Mouse (Mus musculus) large intestine, adult 2 months (tissue): ENCODE results near the gene 4930407I10Rik. TPM values are rescaled to one million over a fixed set of nuclear protein-coding genes. Genes with fewer than 3 reads are reported as not detected.

Experiments
- DNase-seq: peaks from one replicate; pipeline ENCODE4 v3.0.0-alpha.2; 2012; ENCODE audit warnings: low read depth, low spot score
- WGBS: fragments of 180-500 bp; shearing (Covaris S2); methylation state at CpG from one replicate; pipeline ENCODE4 v1.1.7; 2018; 5-methylcytosine and 5-hydroxymethylcytosine counted together
- polyA plus RNA-seq: library from polyadenylated mRNA; depleted of rRNA; stranded (reverse); fragments of >200 nt; gene quantifications from 2 replicates; pipeline ENCODE4 v1.2.3, GENCODE M21; 2012; rRNA removed

Gene 4930407I10Rik
- not detected in 2 replicates for polyA plus RNA-seq

DNA sequence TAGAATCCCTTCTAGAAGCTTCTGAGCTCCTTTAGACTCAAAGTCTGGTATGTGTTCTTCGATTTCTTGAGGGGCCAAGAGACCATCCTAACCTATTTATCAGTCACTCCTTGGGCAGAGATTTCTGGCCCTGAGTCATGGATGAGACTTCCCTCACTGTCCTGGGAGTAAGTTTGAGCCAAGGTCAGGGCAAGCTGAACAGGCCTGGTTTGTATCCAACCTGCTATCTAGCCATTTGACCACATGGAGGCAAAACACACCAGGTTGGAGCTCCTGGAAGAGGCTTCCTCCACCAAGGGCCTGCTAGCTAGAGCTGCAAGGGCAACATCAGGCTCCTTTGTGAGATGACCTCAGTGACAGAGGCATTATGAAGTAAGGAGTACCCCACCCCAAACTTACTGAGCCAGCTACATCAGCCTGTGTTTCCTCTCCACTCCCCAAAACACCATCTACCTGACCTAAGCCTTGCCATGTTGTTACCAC is at the start of gene 4930407I10Rik:
4930407I10Rik (plus strand) TSS at position 433 of the 483 bp plus-strand sequence.
- DNase-seq, result no peak
- 74% methylated on average over 1 of the region's 1 CpGs for WGBS

- no peak for DNase-seq
- 84% methylated on average over 6 of the region's 6 CpGs for WGBS
These were observed 47.0 kb upstream of the 4930407I10Rik start for GRCm38 (mm10) chr15:82011947-82012346.

GRCm38 (mm10) chr15:82014745-82015391 is 44.1 kb upstream of the 4930407I10Rik start:
- 14% methylated on average over 9 of the region's 9 CpGs for WGBS
- DNase-seq, result no peak

DNA sequence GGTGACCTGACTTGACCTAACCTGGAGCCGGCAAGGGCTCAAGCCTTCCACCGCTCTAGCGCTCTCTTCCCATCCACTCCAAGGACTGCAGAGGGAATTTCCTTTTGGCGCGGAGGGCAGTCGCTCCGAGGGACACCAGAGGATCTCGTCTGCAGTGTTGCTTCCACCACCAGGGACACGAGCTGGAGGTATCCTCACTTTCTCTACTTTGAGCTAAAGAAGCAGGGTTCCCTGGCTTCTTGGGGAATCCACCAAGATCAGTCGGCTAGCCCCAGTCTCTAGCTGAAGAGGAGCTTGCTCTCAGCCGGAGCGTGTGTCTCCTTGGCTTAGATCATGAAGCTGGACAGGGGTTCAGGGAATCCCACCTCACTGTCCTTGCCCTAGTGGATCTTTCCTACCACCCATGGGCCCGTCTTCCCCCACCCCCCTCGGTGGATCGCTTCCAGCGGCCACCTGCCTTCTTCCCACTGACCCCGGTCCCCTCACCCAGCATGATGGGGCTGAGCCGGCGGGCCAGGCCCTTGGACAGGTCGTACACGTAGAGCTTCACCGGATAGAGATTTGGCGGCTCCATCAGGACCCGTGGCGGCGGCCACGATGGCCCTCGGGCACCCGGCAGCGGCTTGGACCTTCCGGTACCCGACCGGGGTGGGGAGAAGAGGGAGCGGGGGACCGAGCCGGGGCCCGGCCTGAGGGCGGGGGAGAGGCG is 43.4 kb upstream of the 4930407I10Rik start:
- under 1% methylated on average over 39 of the region's 39 CpGs for WGBS
- DNase-seq, result no peak

DNA sequence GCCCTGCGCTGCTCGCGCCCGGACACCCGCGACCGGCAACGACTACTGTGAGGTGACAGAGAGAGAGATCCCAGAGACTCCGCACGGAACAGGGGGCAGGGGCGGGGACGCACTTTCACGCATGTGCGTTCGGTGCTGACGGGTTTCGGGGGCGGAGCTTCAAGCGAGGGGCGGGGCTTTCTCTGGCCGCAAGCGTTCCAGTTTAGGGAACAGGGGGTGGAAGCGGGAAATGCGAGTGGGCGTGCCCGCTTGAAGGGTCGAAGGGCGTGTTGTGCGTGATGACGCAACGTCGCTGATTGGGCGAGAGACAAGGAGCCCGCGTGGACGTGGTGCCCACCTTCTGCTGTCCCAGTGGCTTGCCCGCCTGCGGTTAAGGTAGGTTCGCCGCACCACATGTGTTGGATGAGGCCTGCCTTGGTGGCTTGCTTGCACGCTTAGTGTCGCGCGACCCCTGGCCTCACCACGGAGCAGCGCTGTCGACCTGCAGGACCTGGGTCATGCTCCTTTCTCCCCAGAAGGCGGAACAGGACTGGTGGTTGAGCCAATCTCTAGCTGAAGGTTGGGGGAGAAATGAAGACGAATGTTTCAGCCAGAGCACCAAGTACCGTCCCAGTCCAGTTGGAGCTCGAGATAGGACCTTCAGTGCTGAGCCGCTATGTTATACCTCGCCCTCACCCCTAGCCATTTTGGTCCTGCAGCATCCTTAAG is 42.7 kb upstream of the 4930407I10Rik start:
- WGBS, result under 1% methylated on average over 53 of the region's 53 CpGs
- peak; percentile 92 for DNase-seq

DNA sequence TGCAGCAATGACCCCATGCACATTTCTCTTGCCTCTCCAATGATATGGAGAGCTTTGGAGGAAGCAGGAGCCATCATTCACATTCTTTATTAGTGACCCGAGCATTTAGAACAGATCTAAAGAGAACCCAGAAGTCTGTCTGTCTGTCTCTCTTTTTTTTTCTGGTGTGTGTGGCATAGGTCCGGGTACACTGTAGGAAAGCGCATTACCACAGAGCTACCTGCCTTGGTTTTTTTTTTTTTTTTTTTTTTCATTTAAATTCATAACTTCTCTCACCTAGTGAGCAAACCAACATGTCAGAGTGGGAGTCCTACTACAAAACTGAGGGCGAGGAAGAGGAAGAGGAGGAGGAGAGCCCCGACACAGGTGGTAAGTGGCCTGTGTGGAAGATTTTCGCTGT is 42.1 kb upstream of the 4930407I10Rik start:
- WGBS, result 4% methylated on average over 6 of the region's 6 CpGs
- no peak for DNase-seq

GRCm38 (mm10) chr15:82017461-82017860 is 41.5 kb upstream of the 4930407I10Rik start:
- 48% methylated on average over 4 of the region's 4 CpGs for WGBS
- no peak for DNase-seq

GRCm38 (mm10) chr15:82019288-82019687 is 39.7 kb upstream of the 4930407I10Rik start:
- DNase-seq, result no peak
- WGBS, result 54% methylated on average over 3 of the region's 3 CpGs

GRCm38 (mm10) chr15:82022535-82023088 is 36.3 kb upstream of the 4930407I10Rik start:
- WGBS, result 74% methylated on average over 13 of the region's 13 CpGs
- DNase-seq, result no peak

DNA sequence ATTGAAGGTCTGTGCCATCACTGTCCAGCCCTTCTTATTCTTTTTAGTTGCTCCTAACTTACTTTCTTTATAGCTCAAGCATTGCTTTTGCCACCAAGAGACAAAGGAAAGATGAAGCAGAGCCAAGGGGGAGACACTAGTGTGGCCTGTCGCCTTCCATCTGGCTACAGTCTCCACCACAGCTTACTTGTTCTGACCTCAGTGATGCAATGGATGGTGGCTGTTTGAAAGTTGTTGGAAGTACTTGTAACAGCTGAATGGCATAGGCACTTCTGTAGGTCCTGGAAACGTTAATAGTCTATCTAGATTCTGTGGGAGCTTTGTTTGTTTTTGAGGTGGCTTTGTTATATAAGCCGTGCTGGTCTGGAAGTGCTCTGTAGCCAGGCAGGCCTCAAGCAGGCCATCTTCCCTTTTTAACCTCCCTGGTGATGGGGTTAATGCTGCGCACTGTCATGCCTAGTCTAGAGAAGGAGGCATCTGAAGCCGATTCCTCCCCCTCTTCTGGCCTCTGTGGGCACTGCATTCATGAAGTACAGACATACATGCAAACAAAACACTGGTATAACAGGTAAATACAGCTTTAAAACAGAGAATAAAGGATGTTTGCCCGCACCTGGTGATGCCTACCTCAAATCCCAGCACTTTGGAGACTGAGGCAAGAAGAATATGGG is 34.9 kb upstream of the 4930407I10Rik start:
- no peak for DNase-seq
- WGBS, result 82% methylated on average over 6 of the region's 6 CpGs

GRCm38 (mm10) chr15:82027276-82027675 is 31.7 kb upstream of the 4930407I10Rik start:
- no peak for DNase-seq
- 82% methylated on average over 7 of the region's 7 CpGs for WGBS

GRCm38 (mm10) chr15:82027726-82028125 is 31.2 kb upstream of the 4930407I10Rik start:
- WGBS, result 74% methylated on average over 7 of the region's 7 CpGs

DNA sequence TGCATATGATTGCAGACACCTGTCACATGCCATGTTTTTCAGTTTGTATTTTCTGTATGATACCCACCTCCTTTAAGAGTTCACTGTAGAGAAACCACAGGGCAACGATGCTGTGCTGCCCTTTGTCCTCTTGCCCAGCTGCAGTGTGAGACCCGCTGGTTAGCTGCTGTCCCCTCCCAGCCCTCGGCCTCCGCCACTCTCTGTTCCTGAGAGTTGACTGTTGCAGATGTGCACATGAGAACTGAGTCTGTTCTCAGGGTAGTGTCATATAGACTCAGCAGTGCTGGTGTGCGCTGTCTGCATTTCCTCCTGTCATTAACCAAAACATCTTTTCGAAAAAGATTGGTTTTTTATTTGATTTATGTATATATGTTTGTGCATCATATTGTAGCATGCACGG is 26.6 kb upstream of the 4930407I10Rik start:
- DNase-seq, result no peak
- WGBS, result 84% methylated on average over 7 of the region's 7 CpGs

More at GRCm38 (mm10) chr15:82027726-82028125, 31.2 kb upstream of the 4930407I10Rik start:
- DNase-seq, result no peak

DNA sequence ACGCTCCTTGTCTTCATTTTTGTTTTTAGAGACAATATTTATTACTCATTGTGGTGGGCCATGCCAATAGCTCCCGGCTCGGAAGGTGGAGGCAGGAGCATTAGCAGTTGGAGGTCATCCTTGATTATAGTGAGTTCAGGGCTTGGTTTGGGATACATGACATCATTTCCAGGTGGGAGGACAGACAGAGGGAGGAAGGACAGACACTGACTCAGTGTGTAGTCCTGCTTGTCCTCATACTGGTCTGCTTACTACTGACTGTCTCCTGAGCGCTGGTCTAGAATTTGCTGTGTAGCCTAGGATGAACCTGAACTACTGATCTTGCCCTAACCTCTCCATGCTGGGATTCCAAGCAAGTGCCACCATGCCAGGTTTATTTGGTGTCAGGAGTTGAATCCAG is 25.2 kb upstream of the 4930407I10Rik start, which contains the start of gene Desi1:
Desi1 (minus strand) TSS at position 101 of the 400 bp plus-strand sequence.
- WGBS, result 90% methylated on average over 4 of the region's 4 CpGs
- no peak for DNase-seq

DNA sequence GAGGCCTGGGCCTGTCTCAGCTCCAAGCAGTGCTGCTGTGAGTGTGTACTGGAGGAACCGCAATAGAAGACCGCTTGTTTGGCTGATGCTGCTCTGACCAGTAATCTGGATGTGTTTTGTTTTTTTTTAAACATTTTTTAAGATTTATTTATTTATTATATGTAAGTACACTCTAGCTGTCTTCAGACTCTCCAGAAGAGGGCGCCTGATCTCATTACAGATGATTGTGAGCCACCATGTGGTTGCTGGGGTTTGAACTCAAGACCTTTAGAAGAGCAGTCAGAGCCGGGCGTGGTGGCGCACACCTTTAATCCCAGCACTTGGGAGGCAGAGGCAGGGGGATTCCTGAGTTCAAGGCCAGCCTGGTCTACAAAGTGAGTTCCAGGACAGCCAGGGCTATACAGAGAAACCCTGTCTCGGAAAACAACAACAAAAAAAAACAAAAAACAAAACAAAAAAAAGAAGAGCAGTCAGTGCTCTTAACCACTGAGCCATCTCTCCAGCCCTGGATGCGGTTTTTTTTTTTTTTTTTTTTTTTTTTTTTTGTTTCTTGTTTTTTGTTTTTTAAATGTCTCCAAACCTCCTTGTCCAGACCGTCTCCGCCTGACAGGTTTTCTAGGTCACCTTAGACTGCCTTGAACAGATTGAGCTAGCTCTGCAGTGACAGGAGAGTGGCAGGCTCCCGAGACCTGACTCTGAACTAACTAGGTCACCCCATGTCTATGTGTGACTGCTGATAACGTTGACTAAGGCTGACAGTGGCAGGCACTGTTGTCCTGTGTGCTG is 22.9 kb upstream of the 4930407I10Rik start:
- 81% methylated on average over 12 of the region's 12 CpGs for WGBS
- DNase-seq, result no peak

- whole genome bisulfite sequencing, result 95% methylated on average over 1 of the region's 1 CpGs
- DNase-seq, result no peak
These were observed 18.3 kb upstream of the 4930407I10Rik start for GRCm38 (mm10) chr15:82040650-82041049.

DNA sequence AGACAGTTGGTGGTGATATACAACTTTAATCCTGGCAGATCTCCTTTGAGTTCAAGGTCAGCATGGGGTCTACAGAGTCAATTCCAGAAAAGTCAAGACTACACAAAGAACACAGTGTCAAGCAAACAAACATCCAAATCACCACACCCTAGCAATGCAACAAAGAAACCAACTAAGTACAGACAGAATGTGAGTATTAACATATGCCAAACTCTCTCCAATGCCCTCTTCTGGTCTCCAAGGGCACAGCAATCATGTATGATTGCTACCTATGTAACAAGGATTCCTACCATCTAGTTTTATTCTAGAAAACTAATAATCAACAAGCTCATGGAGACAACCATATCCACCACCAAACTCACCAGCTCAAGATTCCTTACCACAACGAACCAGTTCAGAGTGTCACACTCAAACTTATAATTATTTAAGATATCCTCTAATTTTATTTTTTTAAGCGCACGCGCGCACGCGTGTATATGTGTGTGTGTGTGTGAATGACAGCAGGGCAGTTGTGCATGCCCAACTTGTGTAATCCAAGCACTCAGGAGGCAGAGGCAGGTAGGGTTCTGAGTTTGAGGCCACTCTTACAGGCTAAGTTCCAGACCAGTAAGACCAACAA is 14.7 kb upstream of the 4930407I10Rik start:
- WGBS, result 93% methylated on average over 7 of the region's 7 CpGs
- no peak for DNase-seq

DNA sequence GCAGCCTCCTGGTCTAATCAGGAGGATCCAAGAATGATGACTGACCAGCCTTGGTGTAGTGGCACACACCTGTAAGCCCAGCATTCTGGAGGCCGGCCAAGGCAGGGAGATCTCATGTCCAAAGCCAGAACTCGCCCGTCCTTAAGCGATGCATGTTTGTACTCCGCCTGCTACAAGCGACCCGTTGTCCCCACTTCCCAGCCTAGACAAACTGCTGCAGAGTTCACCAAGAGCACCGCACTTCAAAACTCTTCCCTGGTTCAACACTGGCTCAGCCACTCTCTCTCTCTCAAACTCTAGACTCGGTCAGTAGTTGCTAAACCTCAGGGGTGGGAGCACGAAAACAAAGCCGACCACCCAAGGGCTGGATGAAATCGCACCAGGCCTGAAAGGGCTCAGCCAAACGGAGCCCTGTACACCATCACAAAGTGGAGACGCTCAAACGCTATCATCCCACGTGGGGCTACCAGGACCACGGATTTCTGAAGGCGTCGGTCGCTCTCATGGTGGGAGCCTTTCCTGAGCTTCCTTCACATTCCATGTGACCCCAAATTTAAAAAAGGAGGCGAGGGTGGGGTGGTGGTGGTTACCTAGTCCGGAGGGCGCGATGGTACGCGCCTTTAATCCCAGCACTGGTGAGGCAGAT is 12.6 kb upstream of the 4930407I10Rik start:
- WGBS, result 2% methylated on average over 26 of the region's 26 CpGs
- DNase-seq, result no peak
